Mouse (Mus musculus) heart, adult 2 months (tissue): Measurements from ENCODE around the gene Prr23a1.

Experiments
- CTCF ChIP-seq: fragments of 200-600 bp; IDR thresholded peaks from 2 replicates; pipeline ENCODE4 v1.8.1; 2022; ENCODE audit warnings: antibody characterized with exemption, mild to moderate bottlenecking, moderate library complexity
- POLR2A ChIP-seq: fragments of 200-500 bp; IDR thresholded peaks from 2 replicates; pipeline ENCODE4 v1.6.1; 2011; ENCODE audit warnings: mild to moderate bottlenecking, low read depth, low read length, control low read depth; ENCODE audit not compliant: insufficient read depth

GRCm38 (mm10) chr9:98816066-98816465, 26.2 kb upstream of the Prr23a1 start:
- TF ChIP-seq CTCF (no peak), POLR2A (no peak)
